Mouse (Mus musculus): Measurements from ENCODE around the gene Tirap. TPM values are rescaled to one million over a fixed set of nuclear protein-coding genes. Genes with fewer than 3 reads are reported as not detected.
"Not testable (repeated sequence)": the region's sequence is repeated elsewhere in the genome, so short reads cannot be mapped to it uniquely, and the experiment has no call there.

The Tirap gene
- total and polyA plus RNA-seq, 2 experiments from 2014 or later = 3.4 to 4.3 TPM

- H3K4me2 ChIP-seq (ENCODE audit: low read depth, low read length, poor library complexity, severe bottlenecking) = no peak overlapping the region
- DNase-seq (ENCODE audit: low spot score) (no peak), ATAC-seq (ENCODE audit: low FRiP score) (no peak)
- no peak overlapping the region for H3K9ac ChIP-seq (replicated peaks; ENCODE audit: low read length, poor library complexity, severe bottlenecking)
- H3K9me3 ChIP-seq (ENCODE audit: low read length) = no peaks in the 10 kb centered on the region
- no peaks in the 10 kb centered on the region for H3K4me1 ChIP-seq (ENCODE audit: insufficient read depth, low read length)
- H3K27ac ChIP-seq (ENCODE audit: low read depth, low read length) = no peak overlapping the region
- WGBS = 94% methylated on average over 7 of the region's 7 CpGs
- no peaks in the 10 kb centered on the region for H3K36me3 ChIP-seq (ENCODE audit: insufficient read depth, low read length)
- TF ChIP-seq CTCF (IDR thresholded peaks at IDR 0.05) = no peak
- no peak overlapping the region for H3K4me3 ChIP-seq (ENCODE audit: low read depth, low read length)
- no peaks in the 10 kb centered on the region for H3K27me3 ChIP-seq (ENCODE audit: insufficient read depth, low read length)
These were observed 38.4 kb downstream of the Tirap start for GRCm38 (mm10) chr9:35161721-35162120.

GRCm38 (mm10) chr9:35160662-35161061 lies 39.4 kb downstream of the Tirap start:
- no peak overlapping the region for H3K4me2 ChIP-seq (ENCODE audit: low read depth, low read length, poor library complexity, severe bottlenecking)
- no peak overlapping the region for H3K9ac ChIP-seq (replicated peaks; ENCODE audit: low read length, poor library complexity, severe bottlenecking)
- DNase-seq (ENCODE audit: low spot score) (no peak), ATAC-seq (ENCODE audit: low FRiP score) (no peak)
- H3K27me3 ChIP-seq (ENCODE audit: insufficient read depth, low read length) = no peaks in the 10 kb centered on the region
- no peak overlapping the region for H3K27ac ChIP-seq (ENCODE audit: low read depth, low read length)
- 89% methylated on average over 2 of the region's 2 CpGs for WGBS
- TF ChIP-seq CTCF (IDR thresholded peaks at IDR 0.05) = no peak
- H3K4me3 ChIP-seq (ENCODE audit: low read depth, low read length) = no peak overlapping the region
- no peaks in the 10 kb centered on the region for H3K4me1 ChIP-seq (ENCODE audit: insufficient read depth, low read length)
- H3K36me3 ChIP-seq (ENCODE audit: insufficient read depth, low read length) = no peaks in the 10 kb centered on the region
- H3K9me3 ChIP-seq (ENCODE audit: low read length) = no peaks in the 10 kb centered on the region

GRCm38 (mm10) chr9:35158477-35158876 lies 41.6 kb downstream of the Tirap start:
- DNase-seq (ENCODE audit: low spot score) (no peak), ATAC-seq (ENCODE audit: low FRiP score) (no peak)
- no peak overlapping the region for H3K4me2 ChIP-seq (ENCODE audit: low read depth, low read length, poor library complexity, severe bottlenecking)
- no peaks in the 10 kb centered on the region for H3K4me1 ChIP-seq (ENCODE audit: insufficient read depth, low read length)
- TF ChIP-seq CTCF (IDR thresholded peaks at IDR 0.05) = no peak
- H3K36me3 ChIP-seq (ENCODE audit: insufficient read depth, low read length) = no peaks in the 10 kb centered on the region
- H3K27ac ChIP-seq (ENCODE audit: low read depth, low read length) = no peak overlapping the region
- H3K9me3 ChIP-seq (ENCODE audit: low read length) = no peaks in the 10 kb centered on the region
- H3K27me3 ChIP-seq (ENCODE audit: insufficient read depth, low read length) = no peaks in the 10 kb centered on the region
- 92% methylated on average over 3 of the region's 3 CpGs for WGBS
- no peak overlapping the region for H3K9ac ChIP-seq (replicated peaks; ENCODE audit: low read length, poor library complexity, severe bottlenecking)
- H3K4me3 ChIP-seq (ENCODE audit: low read depth, low read length) = no peak overlapping the region

- Histone ChIP-seq H3K9ac (replicated peaks; ENCODE audit: low read length, poor library complexity, severe bottlenecking) (no peak overlapping the region), H3K4me2 (ENCODE audit: low read depth, low read length, poor library complexity, severe bottlenecking) (no peak overlapping the region), H3K9me3 (ENCODE audit: low read length) (no peaks in the 10 kb centered on the region), H3K27me3 (ENCODE audit: insufficient read depth, low read length) (no peaks in the 10 kb centered on the region), H3K36me3 (ENCODE audit: insufficient read depth, low read length) (no peaks in the 10 kb centered on the region), H3K27ac (ENCODE audit: low read depth, low read length) (no peak overlapping the region), H3K4me1 (ENCODE audit: insufficient read depth, low read length) (no peaks in the 10 kb centered on the region), H3K4me3 (ENCODE audit: low read depth, low read length) (no peak overlapping the region)
- DNase-seq (ENCODE audit: low spot score) (no peak), ATAC-seq (ENCODE audit: low FRiP score) (no peak)
- WGBS = 89% methylated on average over 4 of the region's 4 CpGs
- no peak for TF ChIP-seq CTCF (IDR thresholded peaks at IDR 0.05)
These were observed 43.2 kb downstream of the Tirap start for GRCm38 (mm10) chr9:35156862-35157261.

- Histone ChIP-seq H3K27me3 (ENCODE audit: insufficient read depth, low read length) (no peaks in the 10 kb centered on the region), H3K27ac (ENCODE audit: low read depth, low read length) (no peak overlapping the region), H3K9ac (replicated peaks; ENCODE audit: low read length, poor library complexity, severe bottlenecking) (no peak overlapping the region), H3K9me3 (ENCODE audit: low read length) (no peaks in the 10 kb centered on the region), H3K4me1 (ENCODE audit: insufficient read depth, low read length) (no peaks in the 10 kb centered on the region), H3K36me3 (ENCODE audit: insufficient read depth, low read length) (no peaks in the 10 kb centered on the region), H3K4me3 (ENCODE audit: low read depth, low read length) (no peak overlapping the region), H3K4me2 (ENCODE audit: low read depth, low read length, poor library complexity, severe bottlenecking) (no peak overlapping the region)
- no peak for TF ChIP-seq CTCF (IDR thresholded peaks at IDR 0.05)
- no peak for DNase-seq (ENCODE audit: low spot score)
- no peak for ATAC-seq (ENCODE audit: low FRiP score)
- WGBS = 98% methylated on average over 5 of the region's 5 CpGs
These were observed 43.9 kb downstream of the Tirap start for GRCm38 (mm10) chr9:35156002-35156710.

GRCm38 (mm10) chr9:35152923-35153322 lies 47.2 kb downstream of the Tirap start:
- ATAC-seq (ENCODE audit: low FRiP score) (no peak), DNase-seq (ENCODE audit: low spot score) (no peak)
- no peak for TF ChIP-seq CTCF (IDR thresholded peaks at IDR 0.05)
- 93% methylated on average over 1 of the region's 1 CpGs for WGBS
- no peak overlapping the region for H3K27ac ChIP-seq (ENCODE audit: low read depth, low read length)
- H3K4me1 ChIP-seq (ENCODE audit: insufficient read depth, low read length) = no peaks in the 10 kb centered on the region
- H3K36me3 ChIP-seq (ENCODE audit: insufficient read depth, low read length) = no peaks in the 10 kb centered on the region
- H3K27me3 ChIP-seq (ENCODE audit: insufficient read depth, low read length) = no peaks in the 10 kb centered on the region
- H3K4me2 ChIP-seq (ENCODE audit: low read depth, low read length, poor library complexity, severe bottlenecking) = no peak overlapping the region
- H3K4me3 ChIP-seq (ENCODE audit: low read depth, low read length) = no peak overlapping the region
- no peaks in the 10 kb centered on the region for H3K9me3 ChIP-seq (ENCODE audit: low read length)
- no peak overlapping the region for H3K9ac ChIP-seq (replicated peaks; ENCODE audit: low read length, poor library complexity, severe bottlenecking)

- DNase-seq (ENCODE audit: low spot score); H3K4me3 ChIP-seq (ENCODE audit: low read depth, low read length); ATAC-seq (ENCODE audit: low FRiP score); H3K36me3 ChIP-seq (ENCODE audit: insufficient read depth, low read length); H3K4me2 ChIP-seq (ENCODE audit: low read depth, low read length, poor library complexity, severe bottlenecking); H3K27me3 ChIP-seq (ENCODE audit: insufficient read depth, low read length); H3K9me3 ChIP-seq (ENCODE audit: low read length); H3K9ac ChIP-seq (replicated peaks; ENCODE audit: low read length, poor library complexity, severe bottlenecking); H3K27ac ChIP-seq (ENCODE audit: low read depth, low read length); H3K4me1 ChIP-seq (ENCODE audit: insufficient read depth, low read length): not testable (repeated sequence)
These were observed 51.3 kb downstream of the Tirap start for GRCm38 (mm10) chr9:35148822-35149221.

- ATAC-seq (ENCODE audit: low FRiP score); H3K4me2 ChIP-seq (ENCODE audit: low read depth, low read length, poor library complexity, severe bottlenecking); H3K4me3 ChIP-seq (ENCODE audit: low read depth, low read length); H3K36me3 ChIP-seq (ENCODE audit: insufficient read depth, low read length); H3K4me1 ChIP-seq (ENCODE audit: insufficient read depth, low read length); DNase-seq (ENCODE audit: low spot score); H3K9me3 ChIP-seq (ENCODE audit: low read length); H3K27ac ChIP-seq (ENCODE audit: low read depth, low read length); H3K27me3 ChIP-seq (ENCODE audit: insufficient read depth, low read length); H3K9ac ChIP-seq (replicated peaks; ENCODE audit: low read length, poor library complexity, severe bottlenecking): not testable (repeated sequence)
- WGBS = 91% methylated on average over 14 of the region's 14 CpGs
These were observed 52.8 kb downstream of the Tirap start for GRCm38 (mm10) chr9:35147261-35147660.

All from midbrain, postnatal 0 days (tissue).